Mouse (Mus musculus): ENCODE results near the gene Trp53i13.

Gene Trp53i13

DNA sequence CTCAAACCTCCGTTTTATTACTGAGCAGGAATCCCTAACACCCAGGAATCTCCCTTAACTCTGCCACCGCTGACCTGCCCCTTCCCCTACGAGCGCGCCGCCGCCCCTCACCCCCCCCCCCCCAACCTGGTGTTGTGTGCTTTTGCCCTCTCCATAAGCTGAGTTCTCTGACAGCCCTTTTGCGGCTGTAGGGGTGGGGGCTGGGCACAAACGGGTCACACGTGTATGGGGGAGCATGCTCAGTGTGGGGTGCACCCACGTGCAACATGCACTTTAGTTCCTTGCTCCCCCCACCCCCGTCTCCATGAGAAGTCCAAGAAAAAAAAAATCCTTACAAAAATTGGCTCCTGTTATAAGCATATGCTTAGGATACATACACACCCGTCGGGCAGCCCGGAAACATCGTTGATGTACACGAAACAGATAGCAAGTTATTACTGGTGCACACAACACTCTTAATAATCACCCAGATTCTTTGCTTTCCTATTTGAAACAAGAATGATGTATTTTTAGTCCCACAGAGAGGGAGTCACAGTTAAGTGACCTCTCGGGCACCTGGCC, 23.4 kb downstream of the Trp53i13 start:
- peak; percentile 61 for DNase-seq (ENCODE audit: low read depth, low spot score)

DNA sequence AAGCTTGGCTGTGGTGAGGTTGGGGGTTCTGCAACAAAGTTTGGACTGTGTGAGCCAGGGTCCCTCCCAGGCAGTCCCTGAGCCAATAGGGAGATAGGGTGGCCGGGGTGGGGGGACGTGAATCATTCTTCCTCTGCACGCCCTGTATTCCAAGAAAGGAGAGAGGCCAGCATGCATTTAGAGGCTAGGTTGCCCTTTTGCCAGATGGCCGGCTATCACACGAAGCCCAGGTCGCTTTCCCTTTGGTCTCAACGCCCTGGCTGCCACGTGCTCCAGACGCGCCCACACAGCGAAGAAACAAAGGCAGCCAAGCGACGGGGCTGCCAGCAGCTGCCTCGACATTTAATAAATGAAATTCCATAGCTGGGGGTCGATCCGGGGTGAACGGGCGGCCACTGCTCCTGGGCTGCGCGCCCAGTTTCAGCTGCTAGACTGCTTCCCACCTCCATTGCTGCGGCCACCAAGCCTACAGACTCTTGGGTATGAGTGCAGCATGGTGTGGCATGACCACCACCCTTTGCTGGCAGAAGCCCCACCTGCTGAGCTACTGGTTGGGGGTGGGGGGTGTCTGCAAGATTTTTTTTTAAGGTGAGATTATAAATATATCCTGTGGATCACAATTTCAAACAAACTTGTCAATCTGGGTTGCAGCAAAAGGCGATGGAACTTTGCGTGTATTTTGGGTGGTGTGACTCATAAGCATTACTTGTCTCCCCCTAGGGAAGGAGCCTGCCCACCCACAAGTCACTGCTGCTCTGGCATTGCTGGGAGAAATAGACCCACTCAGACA, 24.1 kb downstream of the Trp53i13 start:
- peak; percentile 91 for DNase-seq (ENCODE audit: low read depth, low spot score)

DNA sequence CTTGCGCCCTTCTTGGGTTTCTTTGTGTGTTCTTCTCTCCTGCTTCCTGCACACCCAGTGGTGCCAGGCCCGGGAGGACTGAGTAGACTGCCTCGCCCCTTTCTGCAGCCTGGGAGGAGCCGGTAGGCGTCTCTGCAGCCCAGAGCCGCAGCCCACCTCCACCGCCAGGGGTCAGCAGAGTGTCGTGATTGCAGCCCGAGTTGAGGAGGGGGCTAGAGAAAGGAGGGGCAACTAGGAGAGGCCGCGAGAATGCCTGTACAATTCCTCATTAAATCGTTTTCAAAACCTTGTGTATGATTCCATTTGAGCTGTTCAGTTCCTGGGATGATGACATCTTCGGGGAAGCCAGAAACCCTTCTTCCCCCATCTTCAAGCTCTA, 24.7 kb downstream of the Trp53i13 start:
- peak; percentile 91 for DNase-seq (ENCODE audit: low read depth, low spot score)

DNA sequence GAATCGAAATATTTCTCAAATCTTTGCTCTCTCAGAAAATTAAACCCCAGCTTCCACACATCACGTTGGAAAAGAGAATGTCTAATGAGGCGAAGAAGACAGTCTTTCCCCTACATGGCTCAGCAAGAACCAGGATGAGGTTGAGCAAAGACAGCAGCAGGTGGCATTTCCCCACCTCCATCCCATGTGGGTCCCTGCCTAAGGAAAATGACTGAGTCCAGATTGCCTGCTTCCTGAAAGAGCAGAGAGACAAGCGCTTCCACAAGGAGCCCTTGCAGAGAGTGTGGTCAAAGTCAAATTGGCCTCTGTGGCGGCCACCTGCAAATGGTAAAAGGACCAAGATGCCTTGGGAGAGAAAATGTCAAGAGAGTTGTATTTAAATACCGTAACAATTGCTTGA, 25.3 kb downstream of the Trp53i13 start:
- DNase-seq (ENCODE audit: low read depth, low spot score): no peak

DNA sequence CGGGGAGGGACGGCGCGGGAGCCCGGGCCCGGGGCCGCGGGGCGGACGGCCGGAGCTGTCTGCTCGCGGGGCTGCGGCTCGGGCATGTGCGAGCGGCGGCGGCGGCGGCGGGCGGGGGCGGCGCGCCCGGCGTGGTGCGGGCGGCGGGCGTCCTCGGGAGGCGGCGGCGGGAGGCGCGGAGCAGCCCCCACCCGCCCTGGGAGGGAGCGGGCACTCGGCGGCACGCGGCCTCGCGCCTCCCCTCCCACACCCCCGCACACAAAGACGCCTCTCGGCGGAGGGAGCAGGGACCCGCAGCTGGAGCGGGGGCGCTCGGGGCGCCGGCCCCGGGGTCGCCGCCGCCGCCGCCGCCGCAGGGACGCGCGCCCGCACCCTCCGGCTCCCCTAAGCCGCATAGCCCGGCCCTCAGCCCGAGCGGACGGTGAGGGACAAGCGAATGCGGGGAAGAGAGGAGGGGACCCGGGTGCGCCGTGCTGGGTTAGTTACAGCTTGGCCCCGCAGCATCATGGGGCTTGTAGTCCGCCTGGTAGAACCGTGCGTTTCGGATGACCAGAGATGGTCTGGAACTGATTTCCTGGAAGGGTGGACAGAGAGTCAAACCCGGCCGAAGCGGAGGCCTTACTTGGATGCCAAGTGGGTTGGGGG, 26.1 kb downstream of the Trp53i13 start, which contains the start of gene Ankrd13b:
Gene Ankrd13b (minus strand): TSS at position 88 of the 645 bp plus-strand sequence.
- peak; percentile 73 for DNase-seq (ENCODE audit: low read depth, low spot score)

DNA sequence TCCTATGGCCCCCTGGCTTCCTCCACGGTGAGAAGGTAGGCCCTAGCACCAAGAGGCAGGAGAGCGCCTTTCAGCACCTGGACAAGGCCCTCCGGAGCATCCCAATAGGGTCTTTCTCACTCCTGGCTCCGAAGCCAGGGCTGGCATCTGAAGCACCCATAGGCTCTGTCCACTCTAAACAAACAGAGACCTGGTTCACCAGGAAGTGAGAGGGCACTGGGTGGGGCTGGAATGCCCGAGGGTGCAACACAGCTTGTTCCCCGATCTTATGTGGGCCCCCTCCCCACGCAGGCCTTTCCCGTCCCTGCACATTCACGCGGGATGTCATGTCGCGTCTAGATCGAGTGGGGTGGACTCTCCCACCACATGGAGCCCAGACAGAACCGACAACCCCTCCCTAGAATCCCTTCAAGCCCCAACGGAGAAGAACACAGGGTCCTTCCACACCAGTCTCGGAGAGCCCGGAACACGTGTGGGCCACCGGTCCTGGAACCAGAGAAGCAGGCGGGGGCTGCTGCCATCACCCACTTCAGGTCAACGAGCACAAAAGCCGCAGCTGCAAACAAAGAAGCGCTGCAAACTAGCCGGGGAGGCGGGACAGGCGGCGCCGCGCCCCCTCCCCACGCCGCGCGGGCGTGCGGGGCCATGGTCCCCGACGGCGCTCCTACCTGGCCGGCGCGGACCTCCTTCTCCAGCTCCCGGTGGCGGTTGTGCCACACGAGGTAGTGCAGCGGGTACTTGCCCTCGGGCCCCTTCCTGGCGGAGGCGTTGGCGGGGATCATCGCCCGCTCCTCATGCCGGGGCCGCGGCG, 26.8 kb downstream of the Trp53i13 start:
- no peak for DNase-seq (ENCODE audit: low read depth, low spot score)

DNA sequence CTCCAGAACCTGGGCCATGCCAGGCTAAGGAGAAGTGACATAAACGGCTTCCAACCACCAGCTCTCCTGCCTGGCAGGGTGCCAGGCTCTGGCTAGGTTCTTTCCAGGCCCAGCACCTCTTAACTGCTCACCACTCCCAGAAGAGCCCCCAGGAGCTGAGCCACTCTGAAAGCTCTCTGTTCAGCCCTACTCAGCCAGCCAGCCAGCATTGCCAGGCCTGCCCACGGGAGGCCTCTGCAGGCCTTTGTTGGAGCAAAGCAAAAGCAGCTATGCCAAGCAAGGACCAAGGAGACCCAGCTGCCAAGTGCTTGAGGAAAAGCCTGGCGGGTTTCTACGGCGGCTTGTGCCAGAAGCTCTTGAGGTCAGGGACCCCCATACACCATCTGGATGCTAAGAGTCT, 29.0 kb downstream of the Trp53i13 start:
- no peak for DNase-seq (ENCODE audit: low read depth, low spot score)

DNA sequence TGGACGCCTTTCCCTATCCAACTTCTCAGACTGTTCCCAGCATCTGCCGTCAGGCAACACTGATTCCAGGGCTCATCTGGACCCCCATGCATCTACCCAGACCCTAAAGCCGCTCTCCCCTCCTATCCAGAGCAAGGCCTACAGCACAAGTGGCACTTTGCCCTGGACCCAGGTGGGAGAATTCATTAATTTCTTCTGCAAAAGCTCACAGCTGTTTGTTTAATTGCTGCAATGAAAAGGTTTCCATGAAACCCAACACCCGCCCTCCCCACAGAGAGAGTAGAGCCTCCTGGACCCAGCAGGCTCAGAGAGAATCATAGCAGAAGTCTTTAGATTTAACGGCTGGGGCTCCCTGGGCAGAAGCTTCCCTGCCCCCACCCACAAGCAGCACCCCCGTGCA, 30.6 kb downstream of the Trp53i13 start:
- DNase-seq (ENCODE audit: low read depth, low spot score): no peak

DNA sequence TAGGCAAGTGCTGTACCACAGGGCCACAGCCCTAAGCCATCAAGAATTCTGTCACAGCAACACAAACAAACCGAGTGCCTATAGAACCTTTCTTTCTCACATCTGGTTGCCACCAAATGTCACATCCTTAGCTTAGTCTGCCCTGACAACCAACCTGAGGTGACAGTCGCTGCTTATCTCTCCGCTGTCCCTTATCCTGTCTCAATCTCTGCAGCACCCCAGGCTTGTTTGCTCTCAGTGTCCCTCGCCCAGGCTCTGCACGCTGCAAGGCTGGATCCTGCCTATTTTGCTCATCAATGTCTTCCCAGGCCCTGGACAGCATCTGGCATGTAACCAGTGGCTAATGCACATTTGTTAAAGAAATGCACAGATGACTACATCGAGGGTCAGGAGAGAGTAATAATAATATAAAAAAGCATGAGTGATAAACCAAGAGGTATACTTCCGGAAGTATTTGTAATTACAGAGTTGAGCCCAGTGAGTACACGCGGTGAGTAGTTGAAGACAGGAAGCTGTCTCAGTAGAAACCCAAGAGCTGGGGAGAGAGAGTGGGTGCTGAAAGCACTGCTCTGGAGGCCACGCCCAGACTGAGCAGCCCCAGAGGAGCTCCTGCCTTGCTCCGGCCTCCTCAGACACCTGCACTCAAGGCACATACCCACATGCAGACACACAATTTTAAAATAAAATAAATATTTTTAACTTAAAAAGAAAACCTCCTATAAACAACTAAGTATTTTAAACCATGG, 32.1 kb downstream of the Trp53i13 start:
- DNase-seq (ENCODE audit: low read depth, low spot score): no peak

DNA sequence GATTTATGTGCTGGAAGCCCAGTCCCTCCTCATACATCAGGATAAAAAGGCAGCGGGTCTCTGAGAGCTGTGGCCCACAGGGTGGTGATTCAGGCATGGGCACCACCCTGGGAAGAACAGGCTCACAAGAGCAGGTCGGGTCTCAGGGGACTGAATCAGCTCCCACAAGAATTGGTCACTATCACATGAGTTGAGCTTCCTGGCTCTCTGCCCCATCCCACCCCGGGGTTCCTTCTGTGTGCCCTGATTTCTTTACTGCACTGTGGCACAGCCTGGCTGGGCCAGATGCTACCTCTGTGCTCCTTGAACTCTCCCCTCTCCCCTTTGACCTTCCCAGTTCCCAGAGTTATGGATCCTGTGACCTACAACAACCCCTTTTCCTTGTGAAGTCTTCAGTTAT, 32.7 kb downstream of the Trp53i13 start:
- peak; percentile 51 for DNase-seq (ENCODE audit: low read depth, low spot score)

DNA sequence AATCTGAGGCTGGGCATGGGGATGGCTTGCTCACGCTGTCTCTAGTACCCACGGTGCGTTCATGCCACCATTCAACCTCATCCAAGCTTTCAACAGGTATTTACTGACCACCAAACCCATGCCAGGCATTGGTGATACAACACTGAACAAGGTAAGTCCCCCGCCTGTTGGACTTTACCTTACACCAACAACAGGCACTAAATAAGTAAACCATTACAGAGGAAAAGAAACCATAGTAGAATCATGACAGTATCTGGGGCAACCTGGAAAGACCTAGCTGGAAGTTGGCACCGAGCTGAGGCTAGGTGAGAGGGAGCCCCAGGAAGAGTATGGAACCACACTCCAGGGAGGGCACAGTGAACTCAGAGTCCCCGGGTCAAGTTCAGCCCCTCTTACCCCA, 38.9 kb downstream of the Trp53i13 start:
- DNase-seq (ENCODE audit: low read depth, low spot score): no peak

DNA sequence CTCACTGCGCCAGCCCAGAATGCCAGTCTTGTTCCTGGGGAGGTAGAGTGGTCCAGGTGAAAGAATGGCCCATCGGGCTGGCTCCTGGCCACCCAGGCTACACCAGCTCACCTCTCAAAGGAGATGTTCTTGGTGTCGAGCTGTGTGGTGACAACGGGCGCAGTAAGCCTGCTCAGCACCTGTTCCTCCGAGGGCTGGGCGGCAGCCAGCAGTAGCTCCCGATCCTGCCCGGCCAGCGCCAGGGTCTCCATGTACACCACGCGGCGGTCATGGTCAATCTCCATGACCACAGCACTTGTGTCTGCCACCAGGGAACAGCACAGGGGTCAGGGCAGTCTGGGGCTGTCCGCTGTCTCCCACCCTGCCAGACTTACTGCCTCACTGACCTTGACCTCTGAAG, 39.6 kb downstream of the Trp53i13 start:
- no peak for DNase-seq (ENCODE audit: low read depth, low spot score)

DNA sequence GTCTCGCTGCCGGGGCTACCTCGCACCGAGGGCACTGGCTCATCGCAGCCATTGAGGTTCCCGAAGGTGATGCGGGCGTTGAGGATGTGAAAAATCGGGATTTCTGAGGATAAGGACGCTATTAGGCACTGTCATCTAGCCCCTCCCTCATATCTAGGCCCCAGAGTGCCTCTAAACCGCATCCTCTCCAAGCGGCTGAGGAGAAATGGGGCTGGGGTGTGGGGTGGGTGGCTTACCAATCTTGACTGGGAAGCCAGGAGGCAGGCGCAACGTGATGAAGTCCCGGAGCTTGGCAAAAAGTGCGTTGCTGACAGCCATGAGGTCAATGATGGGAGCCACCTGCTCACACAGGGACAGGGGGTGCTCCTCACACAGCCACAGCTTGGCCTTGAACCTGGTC, 43.0 kb downstream of the Trp53i13 start:
- DNase-seq (ENCODE audit: low read depth, low spot score): no peak

DNA sequence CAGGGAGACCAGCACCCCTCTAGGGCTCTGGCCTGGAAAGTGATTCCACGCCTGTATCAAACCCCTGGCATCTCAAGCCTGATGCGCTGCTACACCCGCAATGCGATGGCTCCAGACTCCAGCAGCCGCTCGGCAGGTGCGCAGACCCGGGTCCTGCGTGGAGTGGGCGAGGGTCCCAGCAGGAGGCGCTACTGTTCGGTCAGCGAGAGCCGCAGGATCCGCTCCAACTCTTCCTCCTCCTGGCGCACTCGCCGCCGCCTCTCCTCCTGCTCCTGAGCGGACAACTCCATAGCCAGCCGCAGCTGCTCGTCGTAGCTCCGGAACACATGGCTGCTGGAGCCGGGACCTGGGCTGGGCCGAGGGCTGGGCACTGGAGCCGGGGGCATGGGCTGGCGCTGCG, 44.4 kb downstream of the Trp53i13 start:
- DNase-seq (ENCODE audit: low read depth, low spot score): no peak

DNA sequence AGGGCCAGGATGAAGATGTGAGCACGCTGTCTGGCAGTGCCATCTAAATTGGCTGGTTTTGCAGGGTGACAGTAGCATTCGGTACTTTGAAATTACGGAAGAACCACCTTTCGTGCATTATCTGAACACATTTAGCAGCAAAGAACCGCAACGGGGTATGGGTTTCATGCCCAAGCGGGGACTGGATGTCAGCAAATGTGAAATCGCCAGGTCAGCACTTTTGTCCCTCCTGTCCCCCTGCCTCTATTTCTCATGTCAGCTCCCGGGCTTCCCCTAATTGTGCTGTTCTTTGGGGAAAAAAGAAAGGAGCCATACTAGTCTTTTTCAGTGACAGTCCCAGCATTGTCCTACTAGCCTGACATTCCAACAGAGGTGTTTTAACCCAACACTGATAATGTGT, 47.4 kb downstream of the Trp53i13 start:
- no peak for DNase-seq (ENCODE audit: low read depth, low spot score)

DNA sequence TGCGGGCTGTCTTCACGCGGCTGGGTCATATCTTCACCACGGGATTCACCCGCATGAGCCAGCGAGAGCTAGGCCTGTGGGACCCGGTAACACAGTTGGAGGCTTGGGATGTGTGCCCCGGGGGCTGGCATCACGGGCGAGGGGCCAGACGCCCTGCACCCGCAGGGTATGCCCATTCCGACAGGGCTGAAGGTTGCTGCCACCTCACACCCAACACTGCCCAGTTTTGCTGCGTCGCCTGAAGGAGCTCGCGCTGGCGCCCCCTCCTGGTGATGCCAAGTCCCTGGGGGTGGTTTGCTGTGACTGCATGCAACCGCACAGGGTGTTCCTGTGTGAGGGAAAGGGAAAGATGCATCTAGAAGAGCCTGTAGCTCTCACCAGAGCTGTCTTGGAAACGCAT, 48.0 kb downstream of the Trp53i13 start:
- DNase-seq (ENCODE audit: low read depth, low spot score): peak; percentile 33

DNA sequence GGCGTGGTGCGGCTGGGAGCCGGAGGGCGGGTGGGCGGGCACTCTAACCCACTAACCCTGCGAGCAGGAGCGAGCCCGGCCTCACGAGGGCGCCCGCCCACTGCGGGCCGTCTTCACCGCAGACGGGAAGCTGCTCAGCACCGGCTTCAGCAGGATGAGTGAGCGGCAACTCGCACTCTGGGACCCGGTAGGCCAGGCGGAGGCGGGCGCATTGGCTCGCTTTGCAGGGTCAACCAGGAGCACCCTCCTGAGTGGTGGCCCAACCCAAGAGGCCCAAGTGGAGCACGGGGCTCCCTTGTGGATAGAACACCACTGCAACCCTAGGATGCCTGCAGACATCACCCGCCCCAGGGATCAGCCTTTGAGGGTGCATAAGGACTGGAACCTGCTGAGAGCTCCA, 48.6 kb downstream of the Trp53i13 start:
- DNase-seq (ENCODE audit: low read depth, low spot score): no peak

DNA sequence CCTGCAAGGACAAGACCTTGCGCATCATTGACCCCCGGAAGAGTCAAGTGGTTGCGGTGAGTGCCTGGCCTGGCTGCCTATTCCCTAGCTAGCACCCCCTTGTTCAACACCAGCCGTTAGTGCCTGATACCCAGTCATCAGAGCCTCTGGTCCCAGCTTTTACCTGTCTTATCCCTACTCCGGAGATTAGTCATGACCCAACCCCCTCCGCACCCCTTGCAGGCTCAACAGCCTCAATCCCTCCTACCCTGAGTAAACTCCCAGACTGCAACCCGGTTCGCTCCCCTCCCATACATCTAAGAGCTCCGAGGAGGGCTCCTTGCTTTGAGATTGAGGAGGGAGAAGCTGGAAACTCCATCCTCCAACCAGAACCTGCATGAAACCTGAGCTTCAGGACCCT, 49.2 kb downstream of the Trp53i13 start:
- DNase-seq (ENCODE audit: low read depth, low spot score): no peak

DNA sequence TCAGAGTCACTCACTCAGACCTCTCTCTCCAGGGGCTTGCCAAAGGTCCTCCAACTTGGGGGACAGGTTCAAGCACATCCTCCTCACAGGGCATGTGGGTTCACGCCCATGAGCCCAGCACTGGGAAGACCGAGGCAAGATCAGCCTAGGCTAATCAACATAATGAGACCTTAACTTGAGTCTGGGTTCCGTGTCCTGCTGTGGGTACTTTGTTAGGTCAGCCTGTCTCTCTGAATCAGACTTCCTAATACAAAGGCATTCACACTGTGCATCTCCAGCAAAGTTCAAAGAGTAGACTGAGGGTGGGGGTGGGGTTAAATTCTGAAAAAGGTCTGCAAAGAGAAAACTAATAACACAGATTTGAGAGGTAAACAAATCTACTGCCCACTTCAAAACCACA, 50.7 kb downstream of the Trp53i13 start:
- no peak for DNase-seq (ENCODE audit: low read depth, low spot score)

DNA sequence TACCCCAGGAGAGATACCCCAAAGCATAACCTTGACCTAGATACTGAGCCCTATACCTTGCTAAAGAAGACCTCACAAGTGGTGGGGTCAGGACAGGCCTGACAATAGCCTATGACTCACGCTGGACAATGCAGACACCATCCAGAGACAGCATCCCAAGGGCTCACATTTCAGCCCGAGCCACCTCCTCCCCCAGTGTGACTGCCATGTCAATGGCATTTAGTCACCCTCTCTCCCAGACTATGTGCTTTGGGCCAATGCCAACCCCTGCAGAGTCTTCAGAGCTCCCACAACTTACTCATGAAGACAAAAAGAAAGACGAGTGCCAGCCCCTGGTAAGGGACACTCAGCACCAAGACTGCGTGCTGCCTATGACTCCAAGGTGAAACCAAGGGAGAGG, 51.1 kb downstream of the Trp53i13 start:
- peak; percentile 80 for DNase-seq (ENCODE audit: low read depth, low spot score)

DNA sequence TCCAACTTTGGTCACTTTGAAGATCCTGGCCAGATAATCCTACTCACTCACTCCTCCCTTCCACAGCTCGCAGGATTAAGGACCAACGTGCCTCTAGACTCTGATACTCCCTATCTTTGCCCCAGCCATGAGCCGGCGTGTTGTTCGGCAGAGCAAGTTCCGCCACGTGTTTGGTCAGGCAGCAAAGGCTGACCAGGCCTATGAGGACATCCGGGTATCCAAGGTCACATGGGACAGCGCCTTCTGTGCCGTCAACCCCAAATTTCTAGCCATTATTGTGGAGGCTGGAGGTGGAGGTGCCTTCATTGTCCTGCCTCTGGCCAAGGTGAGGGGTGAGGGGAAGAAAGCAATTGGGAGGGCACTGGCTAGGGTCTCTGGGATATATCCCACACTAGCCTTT, 52.0 kb downstream of the Trp53i13 start:
- no peak for DNase-seq (ENCODE audit: low read depth, low spot score)

DNA sequence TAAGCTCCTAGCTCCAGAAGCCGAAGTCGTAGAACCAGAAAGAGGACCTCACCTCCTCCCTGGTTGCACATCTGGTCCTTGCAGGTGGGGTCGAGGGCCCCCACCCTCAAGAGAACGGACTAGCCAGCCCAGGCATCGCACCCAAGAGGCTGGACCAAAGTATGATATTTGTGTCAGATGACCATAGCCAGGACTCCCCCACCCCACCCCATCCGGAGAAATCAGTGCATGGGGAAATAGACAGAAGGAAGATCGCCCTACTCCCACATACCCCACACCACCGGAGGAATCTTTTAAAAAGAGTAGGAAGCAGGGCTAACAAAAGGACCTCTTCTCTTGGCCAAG, 52.7 kb downstream of the Trp53i13 start:
- DNase-seq (ENCODE audit: low read depth, low spot score): no peak

Data from 3T3-L1 (cell line).